Mouse (Mus musculus) liver, embryonic 14.5 days (tissue): Measurements from ENCODE around the gene Cbr1. TPM values are rescaled to one million over a fixed set of nuclear protein-coding genes. Genes with fewer than 3 reads are reported as not detected.

Experiments
- ATAC-seq: fragments of 200-750 bp; cut with Nextera tagmentation; 2 replicates; pipeline ENCODE4 v1.8.0; 2017; ENCODE audit warnings: moderate number of reproducible peaks, mild to moderate bottlenecking, moderate library complexity; ENCODE audit not compliant: insufficient read depth
- DNase-seq, 3 experiments: peaks; one replicate each; pipeline ENCODE4 v3.0.0-alpha.2; 2012 to 2013; ENCODE audit warnings: low read depth in 3 of 3, low spot score in 3 of 3
- H3K27ac ChIP-seq: fragments of 300-500 bp; sonication (generic); 2 replicates; pipeline ENCODE4 v1.5.1; 2014; ENCODE audit warnings: moderate library complexity, mild to moderate bottlenecking, control low read depth, inconsistent platforms
- H3K27me3 ChIP-seq: fragments of 300-500 bp; sonication (generic); 2 replicates; pipeline ENCODE4 v1.6.1; 2014; ENCODE audit warnings: mild to moderate bottlenecking, low read length, moderate library complexity; ENCODE audit not compliant: control insufficient read depth, insufficient read depth
- H3K36me3 ChIP-seq: fragments of 300-500 bp; sonication (generic); replicated peaks from 2 replicates; pipeline ENCODE4 v1.6.1; 2014; ENCODE audit warnings: low read depth; ENCODE audit not compliant: control insufficient read depth, insufficient read depth
- H3K4me1 ChIP-seq, 2 experiments: fragments of 200-500 bp in 1 of 2; fragments of 300-500 bp in 1 of 2; sonication (generic) in 1 of 2; replicated peaks; 2 replicates each; pipeline ENCODE4 v1.6.1; 2012 to 2014; ENCODE audit warnings: antibody characterized with exemption in 1 of 2, inconsistent platforms in 1 of 2, low read length in 1 of 2; ENCODE audit not compliant: control insufficient read depth in 2 of 2, insufficient read depth in 2 of 2
- H3K4me2 ChIP-seq: fragments of 300-500 bp; sonication (generic); 2 replicates; pipeline ENCODE4 v1.6.1; 2014; ENCODE audit warnings: low read depth, mild to moderate bottlenecking, control low read depth, moderate library complexity
- H3K4me3 ChIP-seq, 2 experiments: fragments of 200-500 bp in 1 of 2; fragments of 300-500 bp in 1 of 2; sonication (generic) in 1 of 2; 2 replicates each; pipeline ENCODE4 v1.5.1; 2012 to 2014; ENCODE audit warnings: low read depth in 2 of 2, low read length in 2 of 2, mild to moderate bottlenecking in 2 of 2, control low read depth in 1 of 2, inconsistent platforms in 1 of 2, moderate library complexity in 1 of 2; ENCODE audit not compliant: insufficient read depth in 1 of 2
- H3K9ac ChIP-seq: fragments of 300-500 bp; sonication (generic); replicated peaks from 2 replicates; pipeline ENCODE4 v1.6.1; 2014; ENCODE audit warnings: mild to moderate bottlenecking, control low read depth, moderate library complexity
- H3K9me3 ChIP-seq: fragments of 300-500 bp; sonication (generic); 2 replicates; pipeline ENCODE4 v1.6.1; 2016; ENCODE audit warnings: low read length, mixed read lengths; ENCODE audit not compliant: control insufficient read depth
- CTCF ChIP-seq: IDR thresholded peaks from 2 replicates; pipeline ENCODE4 v1.5.1; 2016; ENCODE audit warnings: antibody characterized with exemption, low read depth, control low read depth
- EP300 ChIP-seq: IDR thresholded peaks from 2 replicates; pipeline ENCODE4 v1.6.1; 2016; ENCODE audit warnings: antibody characterized with exemption, low read depth
- WGBS: fragments of 180-500 bp; shearing (Covaris S2); extraction: QIAGEN DNeasy Blood & Tissue Kit; methylation state at CpG from one replicate; pipeline ENCODE4 v1.1.7; 2014; ENCODE audit not compliant: insufficient replicate concordance; 5-methylcytosine and 5-hydroxymethylcytosine counted together
- polyA plus RNA-seq, 2 experiments: library from polyadenylated mRNA; depleted of rRNA in 1 of 2; stranded (reverse) in 1 of 2; unstranded in 1 of 2; fragments of >200 nt; fragmentation: Nextera tagmentation in 1 of 2; extraction: Ambion mirVana in 1 of 2; gene quantifications; 2 replicates each; pipeline versions ENCODE4 v1.2.1 to v1.2.3; 2012 to 2014

Cbr1 gene
- polyA plus RNA-seq, 2 experiments: 15.2 to 19.3 TPM

DNA sequence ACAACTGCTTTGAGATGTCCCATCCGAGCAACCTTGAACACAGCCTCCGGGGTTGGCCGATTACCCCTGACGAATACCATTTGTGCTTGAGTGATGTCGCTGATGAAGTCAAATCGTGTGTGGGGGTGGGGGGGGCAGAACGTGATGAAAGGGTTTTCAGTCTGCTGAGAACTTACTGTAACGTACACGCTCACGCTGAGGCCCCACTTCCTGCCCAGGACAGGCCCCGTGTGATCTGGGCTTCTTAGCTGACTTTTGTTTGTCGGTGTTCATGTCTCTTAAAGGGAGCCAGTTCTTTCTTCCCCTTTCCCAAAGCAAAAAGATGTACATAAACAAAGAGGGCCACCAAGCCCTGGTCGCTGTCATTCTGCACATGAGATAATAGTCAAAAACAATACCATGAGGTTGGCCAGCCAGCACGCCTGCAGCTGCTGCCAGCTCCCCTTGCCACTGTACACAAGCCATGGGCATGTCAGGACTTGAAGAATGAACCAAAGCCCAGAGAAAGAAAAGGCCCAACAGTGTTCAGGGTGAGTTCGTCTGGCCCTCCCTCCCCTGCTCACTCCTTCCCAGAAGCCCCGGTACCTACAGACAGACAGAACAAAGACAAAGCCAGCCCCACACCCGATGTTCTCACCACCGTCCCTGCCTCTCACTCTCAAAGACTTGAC is 31.0 kb upstream of the Cbr1 start:
- H3K36me3 ChIP-seq: no peaks in the 10 kb centered on the region
- ATAC-seq: no peak
- H3K9me3 ChIP-seq: no peaks in the 10 kb centered on the region
- no peak overlapping the region for H3K27ac ChIP-seq
- no peak overlapping the region for H3K4me3 ChIP-seq
- 0 out of 4 replicates have a peak, but pooled peaks cover 0 to 2% of the 10 kb centered on the region in 2 experiments for H3K4me1 ChIP-seq
- H3K27me3 ChIP-seq: no peaks in the 10 kb centered on the region
- H3K4me2 ChIP-seq: no peak overlapping the region
- no peak overlapping the region for H3K9ac ChIP-seq
- TF ChIP-seq EP300: no peak
- TF ChIP-seq CTCF: no peak
- 39% methylated on average over 18 of the region's 18 CpGs for WGBS
- DNase-seq: no peak

GRCm38 (mm10) chr16:93575574-93575973 is 30.1 kb upstream of the Cbr1 start:
- TF ChIP-seq EP300: no peak
- no peak for TF ChIP-seq CTCF
- H3K4me1 ChIP-seq: 0 out of 4 replicates have a peak, but pooled peaks cover 0 to 2% of the 10 kb centered on the region in 2 experiments
- no peak overlapping the region for H3K4me2 ChIP-seq
- ATAC-seq (no peak), DNase-seq (no peak)
- no peaks in the 10 kb centered on the region for H3K27me3 ChIP-seq
- no peak overlapping the region for H3K4me3 ChIP-seq
- WGBS: 56% methylated on average over 5 of the region's 5 CpGs
- no peaks in the 10 kb centered on the region for H3K9me3 ChIP-seq
- no peak overlapping the region for H3K9ac ChIP-seq
- H3K36me3 ChIP-seq: no peaks in the 10 kb centered on the region
- H3K27ac ChIP-seq: no peak overlapping the region

- no peak overlapping the region for H3K9ac ChIP-seq
- H3K36me3 ChIP-seq: no peaks in the 10 kb centered on the region
- H3K9me3 ChIP-seq: no peaks in the 10 kb centered on the region
- 33% methylated on average over 14 of the region's 14 CpGs for WGBS
- TF ChIP-seq EP300 (no peak), CTCF (peak; percentile 93)
- 0 out of 4 replicates have a peak, but pooled peaks cover 0 to 2% of the 10 kb centered on the region in 2 experiments for H3K4me1 ChIP-seq
- H3K27me3 ChIP-seq: no peaks in the 10 kb centered on the region
- no peak for ATAC-seq
- H3K27ac ChIP-seq: no peak overlapping the region
- no peak overlapping the region for H3K4me3 ChIP-seq
- DNase-seq: peak; percentile 28 to 46 (median 36)
- H3K4me2 ChIP-seq: no peak overlapping the region
Observed at GRCm38 (mm10) chr16:93576412-93577082, 29.1 kb upstream of the Cbr1 start.

DNA sequence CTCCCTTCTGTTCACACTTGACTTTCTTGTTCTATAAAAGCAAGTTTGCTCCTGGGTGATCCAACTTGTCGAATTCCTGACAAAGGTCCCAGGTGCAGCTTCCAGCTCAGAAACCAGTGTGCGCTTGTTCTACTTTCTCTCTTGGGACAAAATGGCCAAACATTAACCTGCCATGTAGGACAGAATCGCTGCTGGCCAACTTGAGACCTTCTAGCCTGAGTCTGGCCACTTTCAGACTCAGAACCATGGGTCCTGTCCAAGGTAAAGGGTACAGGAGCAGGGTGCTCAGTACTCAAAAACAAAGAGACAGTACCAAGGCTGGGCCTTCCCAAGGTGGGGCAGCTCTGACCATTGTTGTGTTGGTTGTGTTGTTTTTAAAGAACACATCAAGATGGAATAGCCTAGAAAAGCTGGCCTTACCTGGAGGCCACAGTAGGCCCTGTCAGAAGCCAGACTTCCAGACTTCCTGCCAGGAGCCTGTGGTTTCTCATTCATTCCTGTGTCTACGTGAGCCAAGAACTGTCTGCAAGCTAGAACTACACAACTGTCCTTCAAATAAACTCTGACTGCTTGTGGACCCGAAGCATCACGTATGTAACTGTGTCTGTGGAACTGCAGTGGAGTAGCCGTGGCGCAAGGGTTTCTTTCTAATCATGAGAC is 27.2 kb upstream of the Cbr1 start:
- Histone ChIP-seq H3K4me2 (no peak overlapping the region), H3K27me3 (no peaks in the 10 kb centered on the region), H3K4me1 (0 out of 4 replicates have a peak, but pooled peaks cover 0 to 2% of the 10 kb centered on the region in 2 experiments), H3K4me3 (no peak overlapping the region), H3K27ac (no peak overlapping the region), H3K9ac (no peak overlapping the region), H3K9me3 (no peaks in the 10 kb centered on the region), H3K36me3 (no peaks in the 10 kb centered on the region)
- no peak for DNase-seq
- ATAC-seq: no peak
- TF ChIP-seq EP300: no peak
- TF ChIP-seq CTCF: no peak
- 65% methylated on average over 8 of the region's 8 CpGs for WGBS

GRCm38 (mm10) chr16:93581125-93581524 is 24.5 kb upstream of the Cbr1 start:
- Histone ChIP-seq H3K9me3 (no peaks in the 10 kb centered on the region), H3K4me3 (no peak overlapping the region), H3K4me2 (no peak overlapping the region), H3K36me3 (no peaks in the 10 kb centered on the region), H3K27ac (no peak overlapping the region), H3K4me1 (no peaks in the 10 kb centered on the region), H3K9ac (no peak overlapping the region), H3K27me3 (no peaks in the 10 kb centered on the region)
- DNase-seq (no peak), ATAC-seq (no peak)
- no peak for TF ChIP-seq EP300
- TF ChIP-seq CTCF: no peak
- WGBS: 46% methylated on average over 6 of the region's 6 CpGs
